Mouse (Mus musculus) forebrain, embryonic 11.5 days (tissue): ENCODE measurements at regions not wholly inside any gene's neighbourhood (a gene's known extent, or its start where the extent isn't known, plus 50 kb on each side); places are given as distances from the start of the nearest gene placed in this dataset.
"Not testable (repeated sequence)": the region's sequence is repeated elsewhere in the genome, so short reads cannot be mapped to it uniquely, and the experiment has no call there.

Experiments
- ATAC-seq: fragments of 200-750 bp; cut with Nextera tagmentation; replicated peaks from 2 replicates; pipeline ENCODE4 v1.8.0; 2017; ENCODE audit warnings: moderate TSS enrichment; ENCODE audit not compliant: low FRiP score
- DNase-seq: peaks from one replicate; pipeline ENCODE4 v3.0.0-alpha.2; 2017; ENCODE audit warnings: low spot score
- H3K27ac ChIP-seq: fragments of 300-500 bp; sonication (generic); 2 replicates; pipeline ENCODE4 v1.5.1; 2014; ENCODE audit warnings: low read depth, low read length
- H3K27me3 ChIP-seq: fragments of 300-500 bp; sonication (generic); 2 replicates; pipeline ENCODE4 v1.6.1; 2014; ENCODE audit warnings: mild to moderate bottlenecking, low read length, mixed read lengths; ENCODE audit not compliant: control insufficient read depth, insufficient read depth
- H3K36me3 ChIP-seq: fragments of 300-500 bp; sonication (generic); 2 replicates; pipeline ENCODE4 v1.6.1; 2014; ENCODE audit warnings: mild to moderate bottlenecking, low read length, moderate library complexity, mixed read lengths; ENCODE audit not compliant: control insufficient read depth, insufficient read depth
- H3K4me1 ChIP-seq: fragments of 300-500 bp; sonication (generic); replicated peaks from 2 replicates; pipeline ENCODE4 v1.6.1; 2014; ENCODE audit warnings: low read length, mixed read lengths; ENCODE audit not compliant: control insufficient read depth, insufficient read depth
- H3K4me2 ChIP-seq: fragments of 300-500 bp; sonication (generic); 2 replicates; pipeline ENCODE4 v1.6.1; 2014; ENCODE audit warnings: low read depth, mild to moderate bottlenecking, low read length, moderate library complexity, mixed read lengths; ENCODE audit not compliant: severe bottlenecking
- H3K4me3 ChIP-seq: fragments of 300-500 bp; sonication (generic); 2 replicates; pipeline ENCODE4 v1.5.1; 2014; ENCODE audit warnings: low read depth, low read length
- H3K9ac ChIP-seq: fragments of 300-500 bp; sonication (generic); 2 replicates; pipeline ENCODE4 v1.6.1; 2014; ENCODE audit warnings: low read length
- H3K9me3 ChIP-seq: fragments of 300-500 bp; sonication (generic); 2 replicates; pipeline ENCODE4 v1.6.1; 2016; ENCODE audit warnings: low read length, mixed read lengths; ENCODE audit not compliant: control insufficient read depth
- WGBS: fragments of 180-500 bp; shearing (Covaris S2); extraction: QIAGEN DNeasy Blood & Tissue Kit; methylation state at CpG from one replicate; pipeline ENCODE4 v1.1.7; 2014; 5-methylcytosine and 5-hydroxymethylcytosine counted together

GRCm38 (mm10) chr6:114538185-114538584 is 104.7 kb upstream of the Atg7 start:
- H3K36me3 ChIP-seq, H3K4me3 ChIP-seq, H3K4me2 ChIP-seq, H3K9ac ChIP-seq, H3K4me1 ChIP-seq, ATAC-seq, H3K27ac ChIP-seq, H3K9me3 ChIP-seq, H3K27me3 ChIP-seq, DNase-seq: not testable (repeated sequence)
- WGBS: 15% methylated on average over 6 of the region's 16 CpGs

DNA sequence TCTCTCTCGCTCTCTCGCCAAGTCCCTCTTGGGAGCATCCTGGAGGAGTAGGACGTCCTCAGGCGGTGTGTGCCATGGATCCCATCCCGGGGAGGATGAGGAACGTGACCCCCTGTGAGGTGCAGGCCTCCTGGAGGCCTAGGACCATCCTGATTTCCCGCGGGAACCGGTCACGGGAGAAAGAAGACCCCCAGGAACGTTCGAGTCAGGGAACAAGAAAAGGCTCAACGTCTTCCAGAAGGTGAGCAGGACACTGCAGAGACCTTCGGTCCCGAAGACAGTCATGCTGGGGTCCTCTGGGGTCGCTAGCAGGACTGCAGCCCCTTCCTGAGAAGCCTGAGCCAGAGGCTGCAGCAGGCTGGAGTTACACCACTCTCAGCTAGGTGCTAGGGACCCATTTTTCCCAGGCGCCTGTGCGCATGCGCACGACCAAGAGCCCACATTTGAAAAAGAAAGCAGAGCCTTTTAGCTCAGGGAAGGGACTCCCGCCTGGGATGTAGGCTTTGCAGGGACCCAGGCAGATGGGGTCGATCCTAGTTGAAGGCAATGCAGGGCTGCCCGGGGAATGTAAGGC is 92.7 kb upstream of the Atg7 start:
- not testable (repeated sequence) for ATAC-seq, H3K9me3 ChIP-seq, H3K4me1 ChIP-seq, H3K36me3 ChIP-seq, H3K27ac ChIP-seq, H3K9ac ChIP-seq, H3K4me2 ChIP-seq, H3K27me3 ChIP-seq, H3K4me3 ChIP-seq
- DNase-seq: peak; percentile 40
- 39% methylated on average over 22 of the region's 23 CpGs for WGBS

DNA sequence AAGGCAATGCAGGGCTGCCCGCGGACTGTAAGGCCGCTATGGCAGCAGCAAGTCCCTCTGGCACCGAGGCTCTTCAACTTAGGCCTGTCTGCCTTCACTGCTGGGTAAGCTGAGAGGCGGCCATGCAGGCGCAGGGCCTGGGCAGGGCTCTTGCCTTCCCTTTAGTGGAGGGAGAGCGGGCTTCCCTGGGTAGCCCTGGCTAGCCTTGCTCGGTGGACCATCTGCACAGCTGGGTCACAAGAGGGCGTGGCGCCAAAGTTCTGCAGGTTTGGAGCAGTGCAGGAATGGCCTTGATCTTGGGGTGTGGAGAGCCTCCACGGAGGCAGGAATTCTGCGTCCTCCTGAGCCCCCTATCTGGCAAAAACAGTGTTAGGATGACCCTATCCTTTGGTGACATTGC is 89.8 kb upstream of the Atg7 start:
- H3K9me3 ChIP-seq, H3K4me1 ChIP-seq, H3K36me3 ChIP-seq, H3K27me3 ChIP-seq, H3K9ac ChIP-seq, DNase-seq, H3K4me3 ChIP-seq, ATAC-seq, H3K27ac ChIP-seq, H3K4me2 ChIP-seq: not testable (repeated sequence)
- WGBS: no CpG with 5 or more reads among the region's 12 CpGs

DNA sequence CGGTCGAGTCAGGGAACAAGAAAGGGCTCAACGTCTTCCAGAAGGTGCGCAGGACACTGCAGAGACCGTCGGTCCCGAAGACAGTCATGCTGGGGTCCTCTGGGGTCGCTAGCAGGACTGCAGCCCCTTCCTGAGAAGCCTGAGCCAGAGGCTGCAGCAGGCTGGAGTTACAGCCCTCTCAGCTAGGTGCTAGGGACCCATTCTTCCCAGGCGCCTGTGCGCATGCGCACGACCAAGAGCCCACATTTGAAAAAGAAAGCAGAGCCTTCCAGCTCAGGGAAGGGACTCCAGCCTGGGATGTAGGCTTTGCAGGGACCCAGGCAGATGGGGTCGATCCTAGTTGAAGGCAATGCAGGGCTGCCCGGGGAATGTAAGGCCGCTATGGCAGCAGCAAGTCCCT is 87.7 kb upstream of the Atg7 start:
- not testable (repeated sequence) for H3K9ac ChIP-seq
- WGBS: 9% methylated on average over 5 of the region's 15 CpGs

DNA sequence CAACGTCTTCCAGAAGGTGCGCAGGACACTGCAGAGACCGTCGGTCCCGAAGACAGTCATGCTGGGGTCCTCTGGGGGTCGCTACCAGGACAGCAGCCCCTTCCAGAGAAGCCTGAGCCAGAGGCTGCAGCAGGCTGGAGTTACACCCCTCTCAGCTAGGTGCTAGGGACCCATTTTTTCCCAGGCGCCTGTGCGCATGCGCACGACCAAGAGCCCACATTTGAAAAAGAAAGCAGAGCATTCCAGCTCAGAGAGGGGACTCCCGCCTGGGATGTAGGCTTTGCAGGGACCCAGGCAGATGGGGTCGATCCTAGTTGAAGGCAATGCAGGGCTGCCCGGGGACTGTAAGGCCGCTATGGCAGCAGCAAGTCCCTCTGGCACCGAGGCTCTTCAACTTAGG is 65.6 kb upstream of the Atg7 start:
- not testable (repeated sequence) for H3K4me1 ChIP-seq, H3K4me2 ChIP-seq, ATAC-seq, H3K9me3 ChIP-seq, H3K4me3 ChIP-seq, H3K36me3 ChIP-seq, H3K9ac ChIP-seq, H3K27me3 ChIP-seq, H3K27ac ChIP-seq
- DNase-seq: peak; percentile 80
- WGBS: 4% methylated on average over 7 of the region's 15 CpGs

More for the DNA sequence above, 87.7 kb upstream of the Atg7 start:
- not testable (repeated sequence) for H3K9me3 ChIP-seq, H3K4me2 ChIP-seq, H3K27me3 ChIP-seq, H3K36me3 ChIP-seq, H3K27ac ChIP-seq, H3K4me3 ChIP-seq, H3K4me1 ChIP-seq, ATAC-seq
- peak; percentile 69 for DNase-seq
